In the genomic region with DNA sequence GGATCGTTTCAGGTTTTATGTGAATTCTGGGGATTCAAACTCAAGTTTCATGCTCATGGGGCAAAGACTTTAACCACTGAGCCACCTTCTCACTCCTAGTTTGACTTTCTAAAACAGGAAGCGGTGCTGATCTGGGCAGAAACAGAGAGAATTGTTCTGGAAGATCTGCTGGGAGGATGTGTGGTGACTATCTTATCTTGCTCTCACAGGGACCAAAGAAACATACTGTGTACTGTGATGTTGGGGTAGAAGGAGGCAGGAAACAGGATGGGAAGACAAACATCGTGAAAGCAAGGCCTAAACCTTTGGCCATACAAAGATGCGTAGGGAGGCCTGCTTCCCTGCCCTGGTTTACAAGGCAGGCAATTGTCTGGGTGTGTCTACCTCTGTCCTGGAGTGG, we compare ENCODE assay signal across 23 mouse cellular contexts. TPM values are rescaled to one million over a fixed set of nuclear protein-coding genes. Genes with fewer than 3 reads are reported as not detected.
DNase-seq lines count a peak whose midpoint lies in the region; ATAC-seq and TF ChIP-seq lines count a peak whose summit lies in the region.
"Had no signal": no experiment of that assay in that cellular context is flagged by ENCODE, and none has a peak within 500 bp of the region (broad histone marks: within the 10 kb centered on the region; RNA-seq: fewer than 3 reads in every experiment).

No protein-coding gene starts in this region.

- no peak for TF ChIP-seq CTCF in liver, postnatal 0 days (IDR thresholded peaks at IDR 0.05; ENCODE audit: low read depth)
- TF ChIP-seq CTCF in hindbrain, postnatal 0 days (IDR thresholded peaks at IDR 0.05; ENCODE audit: low read depth), result no peak

- no peaks in the 10 kb centered on the region for H3K9me3 ChIP-seq in erythroblast, embryonic 14.5 days (ENCODE audit: control insufficient read depth, low read length)
- H3K9me3 ChIP-seq in liver, postnatal 0 days (ENCODE audit: low read length), result no peaks in the 10 kb centered on the region
- no peaks in the 10 kb centered on the region for H3K9me3 ChIP-seq in hindbrain, postnatal 0 days (ENCODE audit: low read length)
- H3K9me3 ChIP-seq: hindbrain, embryonic 15.5 days; limb, embryonic 10.5 days had no signal

- H3K27ac ChIP-seq in liver, postnatal 0 days (ENCODE audit: low read depth), result peak overlapping the region; percentile 36; the same call in 1 of the 2 replicates
- no peak overlapping the region for H3K27ac ChIP-seq in hindbrain, postnatal 0 days
- H3K27ac ChIP-seq: hindbrain, embryonic 15.5 days; kidney, postnatal 0 days; limb, embryonic 10.5 days had no signal

- DNase-seq in 416B (ENCODE audit: low read depth), result peak; percentile 63
- DNase-seq in liver, postnatal 0 days, result no peak
- DNase-seq in adrenal gland, adult 8-10 months, result no peak
- no peak for DNase-seq in cerebellum, postnatal 10 days
- no peak for DNase-seq in hindbrain, postnatal 0 days (ENCODE audit: low spot score)
- DNase-seq: adrenal gland, postnatal 14 days; cerebellum, adult 9-11 months; embryo, embryonic 11 days; lung, embryonic 14.5 days; spleen, adult 18-20 months; thymus, postnatal 14 days had no signal

- H3K36me3 ChIP-seq in erythroblast, embryonic 14.5 days (ENCODE audit: control insufficient read depth), result peaks cover 8% of the 10 kb centered on the region
- H3K36me3 ChIP-seq in liver, postnatal 0 days (replicated peaks; ENCODE audit: insufficient read depth, low read length), result no peaks in the 10 kb centered on the region
- no peaks in the 10 kb centered on the region for H3K36me3 ChIP-seq in hindbrain, postnatal 0 days (ENCODE audit: insufficient read depth, low read length)
- H3K36me3 ChIP-seq: hindbrain, embryonic 15.5 days; limb, embryonic 10.5 days had no signal

- WGBS in liver, postnatal 0 days (ENCODE audit: insufficient replicate concordance), result 45% methylated on average over 4 of the region's 4 CpGs
- 87% methylated on average over 4 of the region's 4 CpGs for WGBS in hindbrain, postnatal 0 days

- peaks cover 76% of the 10 kb centered on the region for H3K4me1 ChIP-seq in erythroblast, embryonic 14.5 days (ENCODE audit: control insufficient read depth)
- peaks cover 38% of the 10 kb centered on the region for H3K4me1 ChIP-seq in liver, postnatal 0 days (ENCODE audit: insufficient read depth)
- H3K4me1 ChIP-seq in hindbrain, postnatal 0 days (ENCODE audit: insufficient read depth, low read length), result no peaks in the 10 kb centered on the region
- H3K4me1 ChIP-seq: hindbrain, embryonic 15.5 days; limb, embryonic 10.5 days had no signal

- H3K4me3 ChIP-seq in erythroblast, embryonic 14.5 days (replicated peaks), result peak overlapping the region; percentile 47
- H3K4me3 ChIP-seq in liver, postnatal 0 days (ENCODE audit: low read depth, low read length), result no peak overlapping the region
- no peak overlapping the region for H3K4me3 ChIP-seq in hindbrain, postnatal 0 days (ENCODE audit: low read length)
- H3K4me3 ChIP-seq: hindbrain, embryonic 15.5 days; limb, embryonic 10.5 days had no signal

- peak; percentile 92 for TF ChIP-seq EP300 in liver, postnatal 0 days (IDR thresholded peaks at IDR 0.05; ENCODE audit: low read depth)

- H3K9ac ChIP-seq in liver, postnatal 0 days (replicated peaks), result no peak overlapping the region
- no peak overlapping the region for H3K9ac ChIP-seq in hindbrain, postnatal 0 days (replicated peaks; ENCODE audit: low read length)
- H3K9ac ChIP-seq: hindbrain, embryonic 15.5 days; lung, embryonic 14.5 days had no signal

- H3K27me3 ChIP-seq in erythroblast, embryonic 14.5 days (ENCODE audit: control insufficient read depth), result no peaks in the 10 kb centered on the region
- no peaks in the 10 kb centered on the region for H3K27me3 ChIP-seq in liver, postnatal 0 days (ENCODE audit: insufficient read depth, low read length)
- no peaks in the 10 kb centered on the region for H3K27me3 ChIP-seq in hindbrain, postnatal 0 days (ENCODE audit: insufficient read depth, low read length)
- H3K27me3 ChIP-seq: hindbrain, embryonic 15.5 days had no signal

- ATAC-seq in erythroblast, adult 5-6 weeks (replicated peaks; ENCODE audit: low FRiP score, poor library complexity, severe bottlenecking), result no peak
- peak; percentile 27; the same call in 1 of the 2 replicates for ATAC-seq in erythroid progenitor cell, adult 5-6 weeks (replicated peaks; ENCODE audit: low FRiP score, poor library complexity, severe bottlenecking)
- ATAC-seq in liver, postnatal 0 days, result peak; percentile 22
- ATAC-seq in hindbrain, postnatal 0 days, result no peak
- ATAC-seq: forebrain, embryonic 16.5 days; intestine, postnatal 0 days had no signal

- peak overlapping the region; percentile 36 for H3K4me2 ChIP-seq in liver, postnatal 0 days (ENCODE audit: low read depth, low read length)
- no peak overlapping the region for H3K4me2 ChIP-seq in hindbrain, postnatal 0 days (ENCODE audit: low read depth, low read length)
- H3K4me2 ChIP-seq: hindbrain, embryonic 15.5 days; lung, embryonic 14.5 days had no signal

RNA-seq across cellular contexts. Expression of gene Aqp8, which starts 2.8 kb away (rescaled TPM):
- polyA plus RNA-seq in erythroblast, embryonic 14.5 days (2012), result not detected in 2 replicates
- not detected in 2 replicates for total RNA-seq in erythroblast, adult 5-6 weeks (2015; ENCODE audit: low replicate concordance)
- not detected in 2 replicates for total RNA-seq in erythroblast, adult 5-6 weeks (2017; ENCODE audit: low replicate concordance)
- total RNA-seq in erythroid progenitor cell, adult 5-6 weeks (2015; ENCODE audit: low replicate concordance), result not detected in 2 replicates
- total RNA-seq in erythroid progenitor cell, adult 5-6 weeks (2017; ENCODE audit: low replicate concordance), result not detected in 2 replicates
- 24.6 and 29.3 TPM in 2 replicates for polyA plus RNA-seq in liver, postnatal 0 days (2015; fragmentation: Nextera tagmentation; extraction: Ambion mirVana)
- total RNA-seq in adrenal gland, adult 8-10 months (2022), result not detected
- total RNA-seq in hindbrain, postnatal 0 days (2014; rRNA removed), result not detected in 2 replicates
- 0.33 TPM in 1 of 2 replicates, not detected in the other for polyA plus RNA-seq in hindbrain, postnatal 0 days (2015; fragmentation: Nextera tagmentation; extraction: Ambion mirVana)
- total RNA-seq: layer of hippocampus, adult 8-10 months; left cerebral cortex, adult 18-20 months; midbrain, postnatal 0 days had no signal
- polyA plus RNA-seq: forebrain, embryonic 16.5 days; hindbrain, embryonic 15.5 days; lung, embryonic 14.5 days; midbrain, postnatal 0 days; stomach, embryonic 14.5 days had no signal

RNA-seq across cellular contexts. Expression of gene Zkscan2, which starts 41.0 kb away (rescaled TPM):
- polyA plus RNA-seq in erythroblast, embryonic 14.5 days (2012), result not detected in 2 replicates
- total RNA-seq in erythroblast, adult 5-6 weeks (2015; ENCODE audit: low replicate concordance), result not detected in 2 replicates
- total RNA-seq in erythroblast, adult 5-6 weeks (2017; ENCODE audit: low replicate concordance), result 0.17 TPM in 1 of 2 replicates, not detected in the other
- not detected in 2 replicates for total RNA-seq in erythroid progenitor cell, adult 5-6 weeks (2015; ENCODE audit: low replicate concordance)
- total RNA-seq in erythroid progenitor cell, adult 5-6 weeks (2017; ENCODE audit: low replicate concordance), result not detected in 2 replicates
- 0.05 TPM in 1 of 2 replicates, not detected in the other for polyA plus RNA-seq in liver, postnatal 0 days (2015; fragmentation: Nextera tagmentation; extraction: Ambion mirVana)
- total RNA-seq in adrenal gland, adult 8-10 months (2022), result 1 to 10 TPM; 1.7 to 5.7 (median 4.1) TPM
- total RNA-seq in hindbrain, postnatal 0 days (2014; rRNA removed), result 14.4 and 18.6 TPM in 2 replicates
- polyA plus RNA-seq in hindbrain, postnatal 0 days (2015; fragmentation: Nextera tagmentation; extraction: Ambion mirVana), result 8.0 and 8.3 TPM in 2 replicates

Comparison
In these comparisons a context has a peak if more than half of its experiments do, and no peak if none do; other contexts are left out.
1. ATAC-seq: peak in erythroid progenitor cell, adult 5-6 weeks (single experiment) and liver, postnatal 0 days (single experiment); none in erythroblast, adult 5-6 weeks (single experiment) and hindbrain, postnatal 0 days (single experiment).